Mouse (Mus musculus) left cerebral cortex, adult 18-20 months (tissue): ENCODE results near the gene Igf2bp1. TPM values are rescaled to one million over a fixed set of nuclear protein-coding genes. Genes with fewer than 3 reads are reported as not detected.

Experiments used
- DNase-seq, 2 experiments: peaks; one replicate each; pipeline ENCODE4 v3.0.0; 2021 to 2022; ENCODE audit warnings: low spot score in 2 of 2, mixed read lengths in 1 of 2
- long read RNA-seq, 2 experiments: library from polyadenylated mRNA; stranded (forward); transcript quantifications; one replicate each; pipeline ENCODE4 v2.0.0; 2021
- total RNA-seq, 2 experiments: library from RNA; stranded (reverse); gene quantifications; 2 replicates each; pipeline ENCODE4 v1.2.3; 2021

Igf2bp1 gene
- total RNA-seq = under 1 TPM in 1 of 2 experiments, not detected in 1; 0.37 TPM
- long read RNA-seq, experiment 1 = 0 reads
- long read RNA-seq, experiment 2 = 0 reads

DNA sequence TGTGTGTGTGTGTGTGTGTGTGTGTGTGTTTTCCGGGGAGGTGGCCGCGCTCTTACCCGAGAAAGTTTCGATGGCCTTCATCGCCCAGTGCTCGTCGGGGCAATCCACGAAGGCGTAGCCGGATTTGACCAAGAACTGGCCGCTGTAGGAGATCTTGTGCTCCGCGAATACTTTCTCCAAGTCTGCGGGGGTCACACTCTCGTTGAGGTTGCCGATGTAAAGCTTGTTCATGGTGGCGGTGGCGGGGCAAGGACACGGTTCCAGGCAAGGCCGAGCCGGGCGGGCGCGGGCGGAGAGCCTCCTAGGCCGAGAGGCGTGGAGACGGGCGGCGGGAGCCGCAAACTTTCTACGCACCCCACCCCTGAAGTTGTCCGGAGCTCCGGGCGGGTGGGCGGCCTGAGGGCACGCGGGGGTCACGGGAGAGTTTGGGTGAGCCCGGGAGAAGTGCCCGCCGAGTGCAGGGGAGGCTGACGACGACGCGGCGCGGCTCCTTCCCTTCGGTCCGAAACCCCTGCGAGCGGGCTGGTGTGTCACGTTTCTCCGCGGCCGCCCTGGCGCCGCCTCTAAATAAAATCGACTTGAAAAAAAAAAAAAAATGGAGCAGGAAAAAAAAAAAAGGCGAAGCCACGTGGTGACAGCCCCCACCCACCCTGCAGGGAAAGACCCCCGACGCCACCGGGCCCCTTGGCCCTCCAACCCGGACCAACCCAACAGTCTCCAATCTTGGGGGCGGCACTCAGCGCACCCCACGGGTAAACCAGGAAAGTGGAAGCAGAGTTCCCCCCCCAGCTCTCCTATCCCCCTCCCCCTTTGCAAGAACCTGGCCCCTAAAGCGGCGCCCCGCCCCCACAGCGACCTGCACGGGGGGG lies at the start of gene Igf2bp1:
Gene Igf2bp1, minus strand, starts transcription at position 538 of the 869 bp plus-strand sequence.
- DNase-seq = no peak

DNA sequence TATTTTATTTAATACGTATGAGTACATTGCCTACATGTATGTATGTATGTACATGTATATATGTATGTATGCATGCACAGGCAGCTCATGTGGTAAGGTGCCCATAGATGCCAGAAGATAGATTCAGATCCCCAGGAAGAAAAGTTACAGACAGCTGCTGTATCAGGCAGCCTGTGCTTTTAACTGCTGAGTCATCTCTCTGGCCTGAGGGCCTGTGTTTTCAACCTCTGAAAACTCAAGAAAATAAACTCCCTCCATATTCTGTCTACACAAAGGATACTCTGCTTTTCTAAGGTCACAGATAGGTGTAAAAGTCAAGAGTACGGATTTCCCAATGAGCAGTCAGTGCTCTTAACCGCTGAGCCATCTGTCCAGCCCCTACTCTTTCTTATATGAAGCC lies 45.1 kb upstream of the Igf2bp1 start:
- no peak for DNase-seq

DNA sequence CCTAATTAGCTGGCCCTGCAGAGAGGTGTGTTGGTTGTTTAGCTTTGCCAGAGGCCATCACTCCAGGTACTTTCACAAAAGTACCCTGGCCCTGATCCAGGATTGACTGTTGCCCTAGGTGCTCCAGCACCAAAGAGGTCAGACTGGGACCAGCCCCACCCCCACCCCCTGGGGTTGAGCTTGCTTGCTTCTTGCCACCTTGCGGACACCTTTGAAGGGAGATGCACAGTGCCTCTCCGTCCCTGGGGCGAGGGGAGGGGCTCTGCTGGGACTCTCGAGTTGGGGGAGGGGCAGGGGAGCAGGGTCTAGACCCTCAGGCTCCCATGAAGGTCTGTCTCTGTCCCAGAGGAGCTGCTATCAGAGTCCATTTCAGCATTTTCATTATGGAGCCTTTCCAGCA lies 44.2 kb upstream of the Igf2bp1 start:
- DNase-seq = no peak

GRCm38 (mm10) chr11:96047469-96048373 lies 42.0 kb upstream of the Igf2bp1 start:
- DNase-seq = no peak

DNA sequence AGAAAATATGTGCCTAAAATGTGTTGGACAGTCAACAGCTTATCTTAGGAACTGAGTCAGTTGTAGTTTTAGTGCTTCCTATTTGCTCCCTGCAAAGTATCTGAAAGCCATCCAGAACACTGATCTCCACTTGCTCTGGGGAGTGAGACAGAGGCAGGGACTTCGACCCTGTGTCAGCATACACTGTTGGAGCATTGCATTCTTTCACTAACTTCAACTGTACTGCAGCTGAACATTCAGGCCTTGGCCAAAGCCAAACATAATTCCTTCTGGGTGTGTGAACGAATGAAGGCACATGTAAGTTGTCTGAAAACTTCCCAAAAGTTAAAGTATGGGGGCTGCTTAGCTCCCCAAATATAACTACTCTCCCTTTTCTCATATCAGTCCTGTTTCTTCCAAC lies 41.1 kb upstream of the Igf2bp1 start:
- DNase-seq = no peak

DNA sequence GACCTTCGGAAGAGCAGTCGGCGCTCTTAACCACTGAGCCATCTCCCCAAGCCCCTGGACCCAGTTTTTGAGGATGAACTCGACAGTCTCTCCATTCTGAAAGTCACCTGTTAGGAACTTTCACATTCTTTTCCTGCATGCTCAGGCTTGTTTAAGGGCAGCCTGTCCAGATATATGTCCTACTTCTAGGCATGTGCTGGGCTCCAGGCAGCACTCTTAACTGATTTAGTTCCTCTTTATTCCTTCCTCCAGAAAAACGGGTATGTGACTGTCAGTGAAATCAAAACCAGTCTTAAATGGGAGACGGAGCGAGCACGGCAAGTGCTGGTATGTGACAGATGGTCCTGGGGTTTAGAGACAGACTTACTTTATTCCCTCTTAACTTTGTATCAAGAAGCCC lies 40.3 kb upstream of the Igf2bp1 start:
- no peak for DNase-seq

GRCm38 (mm10) chr11:96044803-96045567 lies 39.2 kb upstream of the Igf2bp1 start:
- DNase-seq = no peak

- DNase-seq = no peak
Measured at GRCm38 (mm10) chr11:96038560-96038959, 32.8 kb upstream of the Igf2bp1 start.

GRCm38 (mm10) chr11:96037499-96037898 lies 31.8 kb upstream of the Igf2bp1 start:
- DNase-seq = no peak

- DNase-seq = no peak
Measured at GRCm38 (mm10) chr11:96035133-96035532, 29.4 kb upstream of the Igf2bp1 start.

DNA sequence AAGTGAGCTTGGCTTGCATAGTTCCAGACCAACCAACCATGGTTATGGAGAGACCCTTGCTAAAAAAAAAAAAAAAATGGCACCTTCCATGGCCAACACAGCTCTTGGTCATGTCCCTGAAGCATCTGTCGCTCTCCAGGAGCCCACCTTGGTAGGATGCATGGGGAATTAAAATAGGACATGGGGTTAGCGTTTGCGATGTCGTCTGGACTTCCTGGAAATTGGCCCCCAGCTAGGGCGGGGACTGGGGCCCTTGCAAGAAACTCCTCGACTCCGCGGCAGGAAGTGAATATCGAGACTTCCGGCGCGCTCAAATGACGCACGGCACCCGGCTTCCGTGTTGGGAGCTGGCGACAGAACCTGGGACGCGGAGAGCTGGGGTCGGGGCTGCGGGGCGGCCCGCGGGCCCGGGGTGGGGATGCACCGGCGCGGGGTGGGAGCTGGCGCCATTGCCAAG lies 28.9 kb upstream of the Igf2bp1 start, which contains the start of gene Snf8:
Gene Snf8, plus strand, starts transcription at position 290 of the 457 bp plus-strand sequence.
- DNase-seq = peak; percentile 96 to 98

DNA sequence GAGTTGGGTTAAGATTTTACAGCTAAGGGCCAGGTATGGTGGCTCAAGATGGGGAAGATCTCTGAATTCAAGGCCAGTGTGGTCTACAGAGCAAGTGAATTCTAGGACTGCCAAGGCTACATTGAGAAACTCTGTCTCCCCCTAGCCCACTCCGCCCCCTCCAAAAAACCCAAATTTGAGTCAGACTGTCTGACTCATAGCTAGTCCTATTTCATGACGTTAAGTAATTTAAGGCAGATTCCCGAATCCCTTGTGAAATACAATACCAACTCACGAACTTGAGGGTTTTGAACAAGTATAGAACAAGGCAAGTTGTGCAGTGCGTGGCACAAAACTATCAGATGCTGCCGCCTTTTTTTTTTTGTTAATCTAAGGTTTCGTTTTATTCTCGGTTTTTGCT lies 28.4 kb upstream of the Igf2bp1 start:
- no peak for DNase-seq

- no peak for DNase-seq
Measured at GRCm38 (mm10) chr11:96033264-96033663, 27.5 kb upstream of the Igf2bp1 start.

- no peak for DNase-seq
Measured at GRCm38 (mm10) chr11:96031701-96032100, 26.0 kb upstream of the Igf2bp1 start.

- DNase-seq = no peak
Measured at GRCm38 (mm10) chr11:96030571-96030970, 24.8 kb upstream of the Igf2bp1 start.

GRCm38 (mm10) chr11:96028130-96028529 lies 22.4 kb upstream of the Igf2bp1 start:
- no peak for DNase-seq

DNA sequence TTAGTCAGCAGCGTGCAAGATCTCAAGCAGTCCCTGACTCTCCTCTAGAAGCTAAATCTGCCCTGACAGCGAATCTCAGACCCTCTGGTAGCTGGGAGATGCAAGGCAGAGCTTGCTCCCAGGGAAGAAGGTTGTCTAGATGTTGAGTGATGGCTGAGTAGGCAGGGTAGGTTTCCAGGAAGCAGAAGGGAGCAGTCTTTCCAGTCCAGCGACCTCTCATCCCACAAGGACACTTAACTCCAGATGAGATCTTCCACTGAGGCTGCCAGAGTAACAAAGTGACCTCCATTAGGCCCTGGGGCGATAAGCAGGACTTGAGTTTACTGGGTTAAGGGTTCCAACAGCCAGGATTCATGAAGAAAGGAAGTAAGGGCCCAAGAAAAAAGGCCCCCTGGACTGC lies 14.9 kb upstream of the Igf2bp1 start:
- no peak for DNase-seq

- DNase-seq = peak in 1 of 2 experiments; percentile 31
Measured at GRCm38 (mm10) chr11:96017941-96018351, 12.2 kb upstream of the Igf2bp1 start.

- no peak for DNase-seq
Measured at GRCm38 (mm10) chr11:96015421-96015820, 9.7 kb upstream of the Igf2bp1 start.

DNA sequence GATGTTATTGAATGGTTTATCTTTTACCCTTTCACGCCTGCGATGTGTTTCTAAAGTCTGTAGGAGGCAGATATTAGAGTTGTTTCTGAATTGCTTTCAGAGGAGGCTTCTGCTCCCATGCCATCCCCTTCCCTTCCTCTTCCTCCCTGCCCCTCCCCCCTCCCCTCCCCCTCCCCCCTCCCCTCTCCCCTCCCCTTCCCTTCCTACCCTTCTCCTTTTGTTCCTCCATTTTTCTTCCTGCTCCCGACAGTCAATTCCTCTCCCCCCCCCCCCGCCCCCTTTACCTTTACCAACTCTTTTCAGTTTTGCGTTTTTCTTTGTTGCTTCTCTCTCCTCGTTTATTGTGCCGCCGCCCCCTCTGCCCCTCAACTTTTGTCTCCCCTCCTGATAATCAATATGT lies 6.2 kb upstream of the Igf2bp1 start:
- DNase-seq = no peak

DNA sequence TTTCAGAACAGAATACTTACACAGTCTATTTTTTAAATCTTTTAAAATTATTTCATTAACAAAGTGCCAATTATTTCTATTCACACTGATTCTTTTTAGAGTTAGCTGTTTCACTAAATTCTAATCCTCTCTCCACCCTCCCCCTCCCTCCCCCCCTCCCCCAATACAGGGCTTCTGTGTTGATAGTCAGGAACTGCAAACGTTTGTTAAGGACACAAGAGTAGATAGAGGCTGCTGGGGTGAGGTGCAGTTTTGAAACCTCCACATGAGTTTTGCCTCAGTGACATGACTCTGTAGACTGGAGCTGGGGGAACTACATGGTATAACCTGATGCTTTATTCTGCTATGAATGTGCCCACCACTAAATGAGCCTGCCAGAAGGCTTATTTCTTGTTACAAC lies 3.1 kb upstream of the Igf2bp1 start:
- no peak for DNase-seq
